Mouse (Mus musculus): ENCODE data around the gene A730061H03Rik. TPM values are rescaled to one million over a fixed set of nuclear protein-coding genes. Genes with fewer than 3 reads are reported as not detected.
A peak's percentile ranks its signal among the peaks of the same experiment; 100 is the strongest.

The A730061H03Rik gene
- polyA plus RNA-seq (2016; fragmentation: Nextera tagmentation; extraction: Ambion mirVana): 1.9 and 2.7 TPM in 2 replicates

DNA sequence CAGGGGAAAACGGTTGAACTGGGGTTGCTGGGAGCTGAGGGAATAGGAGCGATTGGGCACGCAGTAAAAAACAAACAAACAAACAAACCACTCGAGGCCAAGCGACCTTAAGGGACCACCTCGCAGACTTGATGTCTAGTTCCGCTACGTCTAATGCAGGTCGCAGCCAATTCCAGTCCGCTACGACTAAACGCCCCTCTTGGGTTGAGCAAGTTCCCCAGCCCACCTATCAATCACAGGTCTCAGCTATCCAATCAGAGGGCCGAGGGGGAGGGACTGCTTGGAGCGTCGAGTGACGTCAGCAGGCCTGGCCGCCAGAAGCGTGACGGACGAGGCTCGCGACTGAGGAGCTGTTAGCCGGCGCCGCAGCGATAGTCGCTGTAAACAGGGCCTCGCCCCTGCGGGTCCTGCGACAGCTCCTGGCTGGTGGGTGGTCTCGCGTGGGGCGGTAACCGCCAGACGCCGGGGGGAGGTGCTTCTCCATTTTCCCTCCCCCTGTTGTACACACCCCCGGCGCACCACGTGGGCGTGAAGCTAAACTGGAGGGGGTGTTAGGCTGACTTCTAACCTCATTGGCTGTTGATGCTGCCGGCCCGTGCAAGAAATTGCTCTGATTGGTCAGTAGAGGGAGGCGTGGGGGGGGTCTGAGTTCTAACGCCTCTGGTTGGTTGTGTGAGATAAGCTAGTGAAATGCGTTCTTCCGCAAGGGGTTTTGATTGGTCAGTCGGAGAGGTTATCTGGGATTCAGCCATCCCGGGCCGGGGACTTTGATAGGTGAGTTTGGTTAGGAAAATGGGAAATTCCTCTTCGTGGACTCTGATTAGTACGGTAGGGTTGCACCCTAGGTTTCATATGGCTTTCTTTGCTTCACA lies at the start of gene A730061H03Rik:
Gene A730061H03Rik, minus strand, starts transcription at position 205 of the 872 bp plus-strand sequence.
- H3K4me3 ChIP-seq: peak within 1 kb of the TSS; percentile 73
- no peaks in the 10 kb centered on the region for H3K27me3 ChIP-seq (replicated peaks)
- peak; percentile 88 for ATAC-seq
- H3K36me3 ChIP-seq: peaks cover 37% of the 10 kb centered on the region
- WGBS (ENCODE audit: insufficient replicate concordance): under 1% methylated on average over 51 of the region's 51 CpGs
- H3K4me2 ChIP-seq: peak within 1 kb of the TSS; percentile 90
- peaks cover 59% of the 10 kb centered on the region for H3K4me1 ChIP-seq
- H3K9ac ChIP-seq: peak within 1 kb of the TSS; percentile 92
- no peaks in the 10 kb centered on the region for H3K9me3 ChIP-seq (replicated peaks)
- peak within 1 kb of the TSS; percentile 99 for H3K27ac ChIP-seq

DNA sequence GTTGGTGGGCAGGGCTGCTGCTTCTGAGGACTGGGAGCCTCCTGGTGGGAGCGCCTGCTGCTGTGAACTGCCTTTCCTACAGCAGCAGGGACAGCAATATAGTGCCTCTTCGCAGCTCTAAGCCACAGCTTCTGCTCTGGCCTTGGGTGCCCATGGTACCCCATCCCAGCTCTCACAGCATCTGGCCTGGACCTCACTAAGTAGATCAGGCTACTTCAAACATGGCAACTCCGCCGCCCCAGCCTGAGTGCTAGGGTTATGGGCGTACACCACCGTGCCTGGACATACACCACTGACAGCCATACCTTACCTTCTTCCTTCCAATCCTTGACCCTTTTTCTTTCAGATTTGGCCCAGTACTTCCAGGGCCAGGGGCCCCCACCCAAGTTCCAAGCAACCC lies 48.1 kb upstream of the A730061H03Rik start:
- Histone ChIP-seq H3K9ac (no peak overlapping the region), H3K4me3 (no peak overlapping the region), H3K27me3 (replicated peaks) (no peaks in the 10 kb centered on the region), H3K4me2 (no peak overlapping the region), H3K9me3 (replicated peaks) (no peaks in the 10 kb centered on the region), H3K27ac (no peak overlapping the region), H3K4me1 (peaks cover 45% of the 10 kb centered on the region), H3K36me3 (peaks cover 61% of the 10 kb centered on the region)
- 93% methylated on average over 6 of the region's 6 CpGs for WGBS (ENCODE audit: insufficient replicate concordance)
- no peak for ATAC-seq

GRCm38 (mm10) chr14:55605743-55606459 lies 45.7 kb upstream of the A730061H03Rik start:
- H3K4me1 ChIP-seq: peaks cover 46% of the 10 kb centered on the region
- peak overlapping the region; percentile 70 for H3K4me2 ChIP-seq
- WGBS (ENCODE audit: insufficient replicate concordance): 72% methylated on average over 16 of the region's 16 CpGs
- H3K27me3 ChIP-seq (replicated peaks): no peaks in the 10 kb centered on the region
- H3K27ac ChIP-seq: peak overlapping the region; percentile 72
- peak; percentile 37; the same call in 1 of the 2 replicates for ATAC-seq
- H3K9ac ChIP-seq: peak overlapping the region; percentile 59
- no peaks in the 10 kb centered on the region for H3K9me3 ChIP-seq (replicated peaks)
- peak overlapping the region; percentile 35 for H3K4me3 ChIP-seq
- H3K36me3 ChIP-seq: peaks cover 84% of the 10 kb centered on the region

GRCm38 (mm10) chr14:55604823-55605222 lies 44.6 kb upstream of the A730061H03Rik start:
- H3K4me2 ChIP-seq: peak overlapping the region; percentile 70
- H3K36me3 ChIP-seq: peaks cover 86% of the 10 kb centered on the region
- H3K4me1 ChIP-seq: peaks cover 46% of the 10 kb centered on the region
- no peaks in the 10 kb centered on the region for H3K27me3 ChIP-seq (replicated peaks)
- 87% methylated on average over 11 of the region's 11 CpGs for WGBS (ENCODE audit: insufficient replicate concordance)
- H3K9ac ChIP-seq: peak overlapping the region; percentile 70
- H3K9me3 ChIP-seq (replicated peaks): no peaks in the 10 kb centered on the region
- peak overlapping the region; percentile 63 for H3K4me3 ChIP-seq
- ATAC-seq: no peak
- H3K27ac ChIP-seq: peak overlapping the region; percentile 94

DNA sequence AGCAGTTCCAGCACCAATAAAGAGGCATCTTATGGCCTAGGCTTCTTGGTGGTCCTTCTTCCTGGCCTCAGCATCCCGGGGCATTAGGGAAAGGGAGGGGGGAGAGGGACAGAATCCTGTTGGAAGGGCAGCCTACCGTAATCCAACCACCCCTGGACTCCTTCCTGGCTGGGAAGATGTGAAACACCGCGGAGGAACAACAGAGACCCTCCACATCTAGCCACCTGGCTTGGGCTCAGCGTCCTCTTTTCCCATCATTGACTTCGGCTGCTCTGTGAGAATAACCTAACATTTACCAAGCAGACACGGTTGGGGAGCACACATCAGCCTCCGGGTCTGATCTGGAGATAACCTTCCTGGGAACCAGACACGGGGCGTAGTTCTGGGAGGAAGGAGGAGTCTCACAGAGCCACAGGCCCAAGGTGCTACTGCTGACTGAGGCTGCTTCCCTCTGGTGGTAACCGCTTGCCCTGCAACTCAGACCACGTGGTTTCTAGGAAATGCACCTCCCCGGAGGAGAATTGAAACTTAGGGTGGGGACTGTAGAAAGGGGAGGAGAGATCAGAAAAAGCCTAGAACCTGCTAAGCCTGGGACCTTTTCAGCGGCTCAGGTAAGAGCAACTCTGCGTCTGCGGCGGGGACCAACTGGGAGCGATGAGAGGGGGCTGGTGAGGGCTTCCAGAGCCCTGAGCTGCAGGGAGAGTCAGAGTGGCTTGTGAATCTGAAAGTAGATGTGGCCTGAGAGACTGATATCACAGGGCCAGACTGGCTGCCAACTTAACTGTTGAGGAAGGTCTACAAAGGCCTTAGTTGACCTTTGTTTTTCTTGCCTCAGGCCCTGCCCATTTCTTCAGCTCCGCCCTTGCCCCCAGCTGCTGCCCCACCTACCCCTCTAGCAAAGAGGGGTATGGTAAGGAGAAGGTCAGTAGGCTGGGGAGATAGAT lies 43.7 kb upstream of the A730061H03Rik start:
- peak overlapping the region; percentile 94 for H3K27ac ChIP-seq
- ATAC-seq: peak; percentile 94
- peak overlapping the region; percentile 70 for H3K4me2 ChIP-seq
- H3K9ac ChIP-seq: peak overlapping the region; percentile 72
- H3K27me3 ChIP-seq (replicated peaks): no peaks in the 10 kb centered on the region
- H3K9me3 ChIP-seq (replicated peaks): no peaks in the 10 kb centered on the region
- peaks cover 86% of the 10 kb centered on the region for H3K36me3 ChIP-seq
- peak overlapping the region; percentile 63 for H3K4me3 ChIP-seq
- peaks cover 46% of the 10 kb centered on the region for H3K4me1 ChIP-seq
- WGBS (ENCODE audit: insufficient replicate concordance): 16% methylated on average over 19 of the region's 19 CpGs

DNA sequence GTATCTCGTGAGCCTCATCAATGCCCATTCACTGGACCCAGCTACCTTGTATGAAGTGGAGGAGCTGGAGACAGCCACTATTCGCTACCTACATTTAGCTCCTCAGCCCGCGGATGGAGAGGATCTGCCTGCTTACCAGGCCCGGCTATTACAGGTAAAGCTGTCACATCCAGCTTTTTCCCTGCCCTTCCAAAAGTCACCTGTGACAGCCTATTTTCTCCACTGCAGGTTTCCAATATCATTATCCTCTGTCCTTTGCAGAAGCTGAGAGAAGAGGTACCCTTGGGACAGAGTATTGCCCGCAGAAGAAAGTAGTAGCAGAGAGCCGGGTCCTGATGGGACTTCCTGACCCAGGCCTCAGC lies 43.0 kb upstream of the A730061H03Rik start, which contains the start of gene Irf9:
Gene Irf9, plus strand, starts transcription at position 301 of the 362 bp plus-strand sequence.
- Histone ChIP-seq H3K9me3 (replicated peaks) (no peaks in the 10 kb centered on the region), H3K27me3 (replicated peaks) (no peaks in the 10 kb centered on the region), H3K4me3 (peak within 1 kb of the TSS; percentile 63), H3K27ac (peak within 1 kb of the TSS; percentile 94), H3K9ac (peak within 1 kb of the TSS; percentile 72), H3K4me1 (peaks cover 46% of the 10 kb centered on the region), H3K36me3 (peaks cover 86% of the 10 kb centered on the region), H3K4me2 (peak within 1 kb of the TSS; percentile 70)
- 81% methylated on average over 7 of the region's 7 CpGs for WGBS (ENCODE audit: insufficient replicate concordance)
- no peak for ATAC-seq

GRCm38 (mm10) chr14:55598521-55599390 lies 38.5 kb upstream of the A730061H03Rik start:
- 92% methylated on average over 21 of the region's 21 CpGs for WGBS (ENCODE audit: insufficient replicate concordance)
- ATAC-seq: no peak

DNA sequence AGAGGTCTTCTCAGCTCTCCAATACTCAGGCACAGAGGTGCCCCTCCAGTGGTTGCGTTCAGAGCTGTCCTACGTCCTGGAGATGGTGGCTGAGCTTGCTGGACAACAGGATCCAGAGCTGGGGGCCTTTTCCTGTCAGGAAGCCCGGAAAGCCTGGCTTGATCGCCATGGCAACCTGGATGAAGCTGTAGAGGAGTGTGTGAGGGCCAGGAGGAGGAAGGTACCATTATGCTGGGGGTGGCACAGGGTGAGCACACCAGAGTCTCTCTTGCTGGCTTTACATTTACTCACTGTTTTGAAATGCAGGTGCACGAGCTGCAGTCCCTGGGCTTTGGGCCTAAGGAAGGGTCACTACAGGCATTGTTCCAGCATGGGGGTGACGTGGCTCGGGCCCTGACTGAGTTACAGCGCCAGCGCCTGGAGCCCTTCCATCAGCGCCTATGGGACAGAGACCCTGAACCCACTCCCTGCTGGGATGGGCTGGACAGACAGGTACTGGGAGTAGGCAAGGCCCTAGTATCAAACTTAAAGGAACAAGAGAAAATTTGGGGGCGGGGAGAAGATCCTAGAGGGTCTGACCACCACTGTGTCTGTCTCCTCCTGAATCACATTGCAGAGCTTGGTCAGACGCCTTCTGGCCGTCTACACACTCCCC lies 36.0 kb upstream of the A730061H03Rik start:
- Histone ChIP-seq H3K4me3 (no peak overlapping the region), H3K36me3 (peaks cover 76% of the 10 kb centered on the region), H3K9ac (no peak overlapping the region), H3K4me1 (peaks cover 24% of the 10 kb centered on the region), H3K27ac (0 out of 2 replicates have a peak overlapping the region, but pooled peaks have one; percentile 12), H3K4me2 (no peak overlapping the region), H3K9me3 (replicated peaks) (no peaks in the 10 kb centered on the region), H3K27me3 (replicated peaks) (no peaks in the 10 kb centered on the region)
- WGBS (ENCODE audit: insufficient replicate concordance): 87% methylated on average over 13 of the region's 13 CpGs
- ATAC-seq: no peak

More at GRCm38 (mm10) chr14:55598521-55599390, 38.5 kb upstream of the A730061H03Rik start:
- H3K9me3 ChIP-seq (replicated peaks): no peaks in the 10 kb centered on the region
- H3K4me3 ChIP-seq: no peak overlapping the region
- H3K36me3 ChIP-seq: peaks cover 96% of the 10 kb centered on the region
- no peaks in the 10 kb centered on the region for H3K27me3 ChIP-seq (replicated peaks)
- H3K4me1 ChIP-seq: peaks cover 21% of the 10 kb centered on the region
- H3K4me2 ChIP-seq: no peak overlapping the region
- no peak overlapping the region for H3K9ac ChIP-seq
- H3K27ac ChIP-seq: no peak overlapping the region

DNA sequence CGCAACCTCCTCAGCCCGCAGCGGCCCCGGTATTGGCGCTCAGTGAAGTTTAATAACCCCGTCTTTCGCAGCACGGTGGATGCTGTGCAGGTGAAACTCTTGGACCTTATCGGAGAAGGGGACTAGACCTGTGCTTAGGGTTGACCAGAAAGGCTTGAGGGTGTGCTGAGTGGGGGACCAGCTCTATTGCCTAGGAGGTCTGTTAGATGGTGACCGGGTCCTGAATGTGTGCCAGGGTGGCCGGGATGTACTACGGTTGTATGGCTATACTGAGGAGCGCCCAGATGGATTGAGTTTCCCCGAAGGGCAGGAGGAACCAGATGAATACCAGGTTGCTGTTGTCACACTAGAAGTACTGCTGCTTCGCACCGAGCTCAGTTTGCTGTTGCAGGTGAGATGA lies 32.0 kb upstream of the A730061H03Rik start:
- no peaks in the 10 kb centered on the region for H3K27me3 ChIP-seq (replicated peaks)
- peak overlapping the region; percentile 92 for H3K9ac ChIP-seq
- peak overlapping the region; percentile 82 for H3K4me3 ChIP-seq
- ATAC-seq: no peak
- peaks cover 52% of the 10 kb centered on the region for H3K4me1 ChIP-seq
- H3K4me2 ChIP-seq: peak overlapping the region; percentile 93
- H3K36me3 ChIP-seq: peaks cover 60% of the 10 kb centered on the region
- peak overlapping the region; percentile 94 for H3K27ac ChIP-seq
- WGBS (ENCODE audit: insufficient replicate concordance): 4% methylated on average over 16 of the region's 16 CpGs
- H3K9me3 ChIP-seq (replicated peaks): no peaks in the 10 kb centered on the region

DNA sequence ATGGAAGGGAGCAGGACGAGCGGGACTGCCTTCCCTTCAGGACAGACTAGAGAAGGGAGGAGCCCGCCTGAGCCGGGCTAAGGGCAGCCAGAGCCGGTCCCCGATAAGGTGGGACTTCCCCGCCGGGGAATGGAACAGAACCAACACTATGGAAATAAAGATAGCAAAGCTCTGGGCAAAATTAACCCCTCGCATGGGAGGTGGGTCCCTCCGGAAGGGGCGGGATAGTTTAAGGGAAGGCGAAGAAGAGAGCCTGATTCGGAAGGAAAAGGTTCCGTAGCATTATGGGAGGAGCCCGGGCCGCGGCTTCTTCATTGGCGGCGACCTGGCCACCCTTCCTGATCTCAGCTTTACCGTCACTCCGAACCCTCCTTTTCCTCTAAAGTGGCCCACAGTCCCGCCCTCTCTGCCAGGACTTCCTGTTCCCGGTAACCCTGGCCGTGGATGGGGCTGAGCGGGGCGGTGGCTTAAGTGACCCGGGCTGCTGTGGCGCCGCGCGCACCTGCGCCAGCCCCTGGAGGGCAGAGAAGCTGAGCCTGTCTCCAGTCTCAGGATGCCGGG lies 31.2 kb upstream of the A730061H03Rik start, which contains the start of gene Rnf31:
Gene Rnf31, plus strand, starts transcription at position 378 of the 561 bp plus-strand sequence.
- Histone ChIP-seq H3K27me3 (replicated peaks) (no peaks in the 10 kb centered on the region), H3K4me2 (peak within 1 kb of the TSS; percentile 93), H3K36me3 (peaks cover 57% of the 10 kb centered on the region), H3K4me1 (peaks cover 60% of the 10 kb centered on the region), H3K27ac (peak within 1 kb of the TSS; percentile 94), H3K9ac (peak within 1 kb of the TSS; percentile 92), H3K9me3 (replicated peaks) (no peaks in the 10 kb centered on the region), H3K4me3 (peak within 1 kb of the TSS; percentile 82)
- peak; percentile 91 for ATAC-seq
- under 1% methylated on average over 33 of the region's 33 CpGs for WGBS (ENCODE audit: insufficient replicate concordance)

Data from liver, embryonic 12.5 days (tissue).